Mouse (Mus musculus) cerebellum, postnatal 25 days (tissue): ENCODE data around the gene Esp23.
"Not testable (repeated sequence)": the region's sequence is repeated elsewhere in the genome, so short reads cannot be mapped to it uniquely, and the experiment has no call there.

ENCODE experiments used
- DNase-seq, 2 experiments: peaks; one replicate each; pipeline ENCODE4 v3.0.0; 2021; ENCODE audit warnings: mixed read lengths in 2 of 2

Gene Esp23

GRCm38 (mm10) chr17:39076937-39077336, at the start of gene Esp23:
Esp23 (minus strand) TSS chr17:39077037.
- no peak for DNase-seq

- not testable (repeated sequence) for DNase-seq
Observed at GRCm38 (mm10) chr17:39107126-39107525, 30.3 kb upstream of the Esp23 start.

- DNase-seq: no peak
Observed at GRCm38 (mm10) chr17:39095034-39095433, 18.2 kb upstream of the Esp23 start, which contains the start of gene Esp22. Esp22 (plus strand) TSS chr17:39095334.

- no peak for DNase-seq
Observed at GRCm38 (mm10) chr17:39063641-39064040, 13.2 kb downstream of the Esp23 start.

- no peak for DNase-seq
Observed at GRCm38 (mm10) chr17:39043241-39043640, 33.6 kb downstream of the Esp23 start, which contains the start of gene Gm21903. Gm21903 (minus strand) TSS chr17:39043341.

GRCm38 (mm10) chr17:39036395-39036794, 40.4 kb downstream of the Esp23 start, which contains the start of gene Esp24:
Esp24 (plus strand) TSS chr17:39036695.
- DNase-seq: not testable (repeated sequence)
